Mouse (Mus musculus) frontal cortex, postnatal 36 days (tissue): ENCODE results near the gene Umps.
A peak's percentile ranks its signal among the peaks of the same experiment; 100 is the strongest.

ENCODE experiments used
- DNase-seq, 2 experiments: peaks; one replicate each; pipeline ENCODE4 v3.0.0; 2022; ENCODE audit warnings: low spot score in 2 of 2

Gene Umps

DNA sequence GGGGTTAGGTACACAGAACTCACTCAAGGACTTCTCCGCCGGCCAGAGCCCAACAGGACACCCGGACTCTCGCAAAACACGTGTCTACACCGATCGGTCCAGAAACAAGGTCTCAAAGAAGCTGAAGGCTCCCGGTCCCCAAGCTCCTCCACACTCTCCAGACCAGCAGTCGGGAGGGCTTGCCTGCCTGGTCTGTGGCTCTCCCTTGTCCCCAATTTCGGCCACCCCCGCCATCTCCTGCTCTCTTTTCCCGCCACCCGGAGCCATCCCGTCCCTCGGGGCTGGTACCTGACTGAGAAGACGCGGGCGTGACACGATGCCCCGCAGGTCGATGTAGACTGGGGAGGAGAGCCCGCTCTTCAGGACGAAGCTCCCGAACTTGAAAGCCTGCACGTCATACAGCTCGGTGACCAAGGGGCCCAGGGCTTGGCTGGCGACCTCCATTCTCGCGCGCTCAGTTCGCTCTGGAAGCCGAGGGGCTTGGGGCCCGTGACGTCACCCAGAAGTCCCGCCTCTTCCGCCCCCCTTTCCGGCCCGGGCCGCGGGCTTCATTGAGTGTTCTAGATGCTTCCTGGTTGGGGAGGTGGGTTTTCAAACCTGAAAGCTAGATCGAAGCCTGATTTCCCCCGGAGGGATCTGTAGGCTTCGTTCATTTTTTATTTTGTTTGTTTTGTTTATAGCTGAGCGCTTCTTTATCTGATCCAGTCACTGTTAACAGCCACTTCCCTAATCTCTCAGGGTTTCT lies at the start of gene Umps:
Gene Umps, minus strand, starts transcription at position 501 of the 745 bp plus-strand sequence.
- DNase-seq = peak; percentile 81 to 83

DNA sequence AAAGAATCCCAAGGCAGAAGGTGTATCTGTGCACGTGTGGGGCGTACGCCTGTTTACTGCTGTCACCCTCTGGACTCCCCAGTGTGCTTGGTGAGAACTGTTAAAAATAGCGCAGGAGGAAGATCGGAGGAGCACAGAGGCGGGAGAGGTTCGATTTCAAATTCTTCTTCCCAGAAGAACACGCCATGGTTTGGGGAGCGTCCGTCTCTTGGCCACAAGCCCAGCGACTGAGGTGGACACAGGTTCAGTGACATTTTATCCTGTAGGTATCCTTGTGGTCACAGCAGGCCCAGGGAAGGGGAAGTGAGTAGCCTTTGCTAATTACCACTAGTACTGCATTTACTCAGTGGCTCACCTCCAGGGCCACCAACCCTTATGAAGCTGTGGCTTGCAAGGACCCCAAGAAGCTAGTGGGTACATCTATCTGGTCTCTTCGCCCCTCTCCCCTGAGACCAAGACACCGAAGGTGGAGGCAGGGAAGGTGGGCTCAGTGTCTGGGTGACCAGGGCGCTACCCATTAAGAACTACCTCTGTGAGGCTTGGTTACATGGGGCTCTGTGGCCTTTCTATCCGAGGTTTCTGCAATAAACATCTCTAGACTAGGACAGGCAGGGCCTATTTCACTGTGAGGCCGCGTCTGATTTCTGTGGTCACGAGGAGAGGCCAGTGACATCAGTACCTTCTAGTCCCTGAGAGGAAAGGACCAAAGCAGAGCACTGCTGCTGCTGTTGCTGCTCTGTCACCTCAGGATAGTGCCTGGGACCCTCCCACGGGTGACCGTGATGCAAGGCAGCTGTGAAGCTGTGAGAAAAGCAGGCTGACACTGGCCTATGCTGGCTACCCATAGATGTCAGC lies 45.4 kb upstream of the Umps start:
- DNase-seq = no peak

DNA sequence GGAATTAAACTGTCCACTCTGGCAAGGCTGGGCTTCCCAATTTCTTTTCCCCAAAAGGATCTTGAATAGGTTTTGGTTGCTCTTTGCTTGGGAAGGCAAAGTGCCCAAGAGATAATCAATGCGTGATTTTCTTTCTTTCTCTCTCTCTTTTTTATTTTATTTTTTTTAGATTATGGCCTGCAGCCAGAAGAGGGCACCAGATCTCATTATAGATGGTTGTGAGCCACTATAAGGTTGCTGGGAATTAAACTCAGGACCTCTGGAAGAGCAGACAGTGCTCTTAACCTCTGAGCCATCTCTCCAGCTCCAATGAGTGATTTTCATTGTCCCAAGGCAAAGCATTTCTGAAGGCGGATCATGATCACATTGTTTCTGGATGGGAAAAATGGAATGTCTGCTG lies 42.7 kb upstream of the Umps start:
- no peak for DNase-seq

DNA sequence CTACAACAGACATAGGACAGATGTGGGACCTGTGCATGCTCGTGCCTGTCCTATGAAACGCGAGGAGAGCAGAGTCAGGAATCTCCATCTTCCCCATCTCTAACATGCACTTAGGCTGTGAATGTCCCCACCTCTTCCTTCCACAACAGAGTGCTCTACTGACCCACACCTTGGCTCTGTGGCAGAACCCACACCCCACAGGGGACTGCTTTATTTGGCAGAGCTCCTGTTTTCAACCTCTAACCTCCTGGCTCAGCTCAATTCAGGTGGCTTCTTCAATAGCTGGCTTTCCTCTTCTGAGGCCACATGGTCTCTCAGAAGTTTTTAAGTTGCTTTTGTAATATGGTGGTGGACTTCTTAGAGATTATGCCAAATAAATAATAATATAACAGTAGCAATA lies 39.1 kb upstream of the Umps start:
- no peak for DNase-seq

DNA sequence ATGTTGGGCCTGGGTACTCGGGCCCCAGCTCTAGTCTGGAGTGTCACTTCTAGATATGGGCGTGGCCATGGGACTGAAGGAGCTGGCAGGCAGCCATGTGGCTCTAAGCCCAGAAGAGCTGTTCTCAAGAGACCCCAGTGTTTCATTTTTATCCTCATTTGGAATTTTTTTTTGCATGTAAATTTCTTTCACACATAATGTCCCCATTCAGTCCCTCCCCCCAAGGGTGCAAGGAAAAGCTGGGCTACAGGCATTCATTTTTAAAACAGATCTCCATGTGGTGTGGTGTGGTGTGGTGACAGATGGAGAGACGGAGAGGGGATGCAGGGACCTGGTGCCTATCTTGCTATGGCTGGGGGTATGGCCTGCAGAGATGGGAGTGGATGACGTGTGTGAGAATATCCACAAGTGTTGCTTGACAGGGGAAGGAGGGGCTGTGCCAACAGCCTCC lies 37.3 kb upstream of the Umps start:
- peak; percentile 36 to 63 for DNase-seq

- DNase-seq = no peak
Measured at GRCm38 (mm10) chr16:34003566-34004127, 36.8 kb upstream of the Umps start.

DNA sequence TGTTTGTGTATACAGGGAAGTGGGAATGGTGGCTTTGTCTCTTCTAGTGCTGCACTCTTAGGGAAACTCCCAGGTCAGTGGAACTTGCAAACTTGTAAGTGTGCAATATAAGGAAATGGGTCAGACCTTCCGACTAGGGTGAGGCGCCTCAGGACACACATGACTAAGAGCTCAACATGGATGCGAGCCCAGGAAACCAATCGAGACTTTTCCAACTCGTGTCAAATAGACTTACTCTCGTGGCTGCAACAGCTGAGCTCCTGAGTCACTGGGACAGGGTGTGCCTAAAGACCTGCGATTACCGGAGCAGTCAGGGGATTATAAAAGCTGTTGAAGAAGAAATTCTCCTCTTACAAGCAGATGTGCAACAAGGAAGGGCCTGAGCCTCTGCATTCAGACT lies 33.9 kb upstream of the Umps start:
- no peak for DNase-seq

- peak; percentile 33 to 66 for DNase-seq
Measured at GRCm38 (mm10) chr16:33999388-33999787, 32.5 kb upstream of the Umps start.

GRCm38 (mm10) chr16:33998011-33998410 lies 31.2 kb upstream of the Umps start:
- DNase-seq = no peak

DNA sequence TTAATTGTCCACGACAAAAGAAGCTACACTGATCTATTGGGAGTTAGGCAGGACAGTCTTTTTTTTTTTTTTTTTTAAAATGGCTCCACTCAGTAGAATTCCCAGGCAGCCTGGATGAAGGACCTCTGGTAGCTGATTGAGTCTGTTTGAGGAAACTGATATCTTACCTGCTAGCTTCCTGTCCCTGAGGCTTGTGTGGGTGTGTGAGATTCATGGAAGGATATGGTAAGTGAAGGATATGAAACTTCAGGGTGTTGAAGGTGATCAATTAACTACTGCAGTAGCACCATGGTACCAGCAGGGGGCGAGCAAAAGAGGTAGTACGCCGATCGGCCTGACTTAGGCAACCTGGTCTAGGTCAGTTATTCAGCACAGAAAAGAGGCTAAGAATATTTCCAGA lies 29.2 kb upstream of the Umps start:
- DNase-seq = peak; percentile 31 to 50

- DNase-seq = no peak
Measured at GRCm38 (mm10) chr16:33995496-33995895, 28.7 kb upstream of the Umps start.

- no peak for DNase-seq
Measured at GRCm38 (mm10) chr16:33994321-33994720, 27.5 kb upstream of the Umps start.

- no peak for DNase-seq
Measured at GRCm38 (mm10) chr16:33990712-33991111, 23.9 kb upstream of the Umps start.

- DNase-seq = no peak
Measured at GRCm38 (mm10) chr16:33989106-33989505, 22.3 kb upstream of the Umps start.

DNA sequence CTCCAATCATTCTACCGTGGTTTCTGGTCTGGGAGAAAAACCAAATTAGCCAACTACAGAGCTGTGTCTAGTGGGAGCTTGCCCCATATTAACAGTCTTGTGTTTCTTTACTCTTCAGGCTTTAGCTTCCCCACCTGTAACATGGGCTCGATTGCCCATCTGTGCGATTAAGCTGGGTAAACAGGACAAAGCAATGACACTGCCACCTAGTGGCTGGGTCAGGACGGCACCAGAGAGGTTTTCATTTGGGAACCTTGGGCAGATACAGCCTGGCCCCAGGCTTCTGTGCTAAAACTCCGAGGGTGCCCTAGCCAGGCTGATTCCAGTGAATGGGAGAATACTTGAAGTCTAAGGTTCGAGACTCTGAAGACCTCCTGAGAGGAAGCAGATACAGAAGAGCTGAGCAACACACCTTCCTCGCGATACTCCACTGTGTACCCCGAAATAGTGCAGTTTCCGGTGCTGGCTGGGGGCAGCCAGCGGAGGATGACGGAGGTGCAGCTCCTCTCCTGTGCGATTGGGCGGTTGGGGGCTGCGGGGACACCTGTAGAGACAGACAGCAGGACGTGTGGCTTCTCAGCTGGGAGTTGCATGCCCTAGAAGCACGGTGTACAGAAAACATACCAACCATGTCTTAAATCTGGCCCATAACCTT lies 21.6 kb upstream of the Umps start:
- peak; percentile 44 to 58 for DNase-seq

- DNase-seq = no peak
Measured at GRCm38 (mm10) chr16:33986993-33987392, 20.2 kb upstream of the Umps start.

DNA sequence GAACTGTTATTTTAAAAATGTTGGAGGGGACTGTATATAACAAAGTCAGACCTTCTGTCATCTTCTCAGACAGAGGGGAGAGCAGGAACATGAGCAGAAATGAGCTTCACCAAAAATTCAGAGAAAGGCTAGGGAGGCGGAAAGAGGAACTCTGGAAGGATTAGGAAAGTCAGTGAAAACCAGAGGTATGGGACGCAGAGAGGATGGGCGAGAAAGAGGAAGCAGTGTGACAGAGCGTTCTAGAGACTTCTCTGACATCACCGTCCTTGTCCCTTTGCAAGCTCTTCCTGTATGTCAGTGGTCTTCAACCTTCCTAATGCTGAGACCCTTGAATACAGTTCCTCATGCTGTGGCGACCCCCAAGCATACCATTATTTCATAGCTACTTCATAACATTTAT lies 18.5 kb upstream of the Umps start:
- DNase-seq = no peak

DNA sequence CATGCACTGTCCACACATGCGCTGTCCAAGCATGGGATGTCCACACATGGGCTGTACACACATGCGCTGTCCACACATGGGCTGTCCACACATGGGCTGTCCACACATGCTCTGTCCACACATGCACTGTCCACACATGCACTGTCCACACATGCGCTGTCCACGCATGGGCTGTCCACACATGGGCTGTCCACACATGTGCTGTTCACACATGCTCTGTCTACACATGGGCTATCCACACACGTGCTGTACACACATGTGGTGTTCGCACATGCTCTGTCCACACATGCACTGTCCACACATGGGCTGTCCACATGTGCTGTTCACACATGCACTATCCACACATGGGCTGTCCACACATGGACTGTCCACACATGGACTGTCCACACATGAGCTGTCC lies 16.9 kb upstream of the Umps start:
- DNase-seq = no peak

DNA sequence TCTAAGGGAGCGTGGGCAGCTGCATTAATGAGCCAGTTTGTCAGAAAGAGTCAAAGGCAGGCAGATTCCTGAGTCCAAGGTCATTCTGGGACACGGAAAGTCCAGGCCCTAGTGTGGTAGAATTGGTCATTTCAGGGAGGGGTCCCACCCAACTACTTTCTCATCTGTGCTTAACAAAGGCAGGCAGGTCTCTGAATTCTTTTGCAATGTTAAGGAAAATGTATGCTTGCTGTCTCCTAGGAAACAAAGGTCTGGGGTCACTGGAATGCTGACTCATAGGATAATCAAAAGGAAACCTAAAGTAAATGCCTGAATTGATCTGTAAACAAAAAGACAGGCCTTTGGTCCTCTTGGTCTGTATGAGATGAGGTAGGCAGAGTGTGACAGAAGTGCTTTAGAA lies 13.0 kb upstream of the Umps start:
- no peak for DNase-seq

GRCm38 (mm10) chr16:33967283-33967640 lies 424 bp upstream of the Umps start:
- no peak for DNase-seq

- peak in 1 of 2 experiments; percentile 15 for DNase-seq
Measured at GRCm38 (mm10) chr16:33965878-33966537, 830 bp downstream of the Umps start.

DNA sequence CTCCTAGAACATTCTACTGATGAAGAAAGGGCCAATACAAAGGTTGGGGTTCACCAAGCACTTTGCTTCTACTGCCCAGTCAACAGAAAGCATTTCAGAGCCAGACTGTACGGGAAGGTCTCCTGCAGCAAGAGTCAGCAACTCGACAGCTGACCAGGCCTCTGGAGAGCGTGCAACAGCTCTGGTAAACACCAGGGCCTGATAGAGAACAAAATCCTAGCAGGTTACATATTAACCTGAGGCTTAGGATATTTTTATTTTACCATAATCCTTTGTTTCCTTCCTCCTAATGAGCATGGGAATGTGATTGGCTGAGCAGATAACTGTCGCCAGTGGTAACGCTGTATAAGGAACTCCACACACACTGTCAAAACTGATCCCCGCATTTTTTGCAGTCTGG lies 3.3 kb downstream of the Umps start:
- DNase-seq = no peak
